Mouse (Mus musculus): ENCODE data around the gene Gp2. TPM values are rescaled to one million over a fixed set of nuclear protein-coding genes. Genes with fewer than 3 reads are reported as not detected.
A peak's percentile ranks its signal among the peaks of the same experiment; 100 is the strongest.

Gene Gp2
- polyA plus RNA-seq, 2 experiments, result not detected

- ATAC-seq (ENCODE audit: insufficient read depth), result no peak
- 57% methylated on average over 33 of the region's 33 CpGs for WGBS (ENCODE audit: insufficient replicate concordance)
Measured at GRCm38 (mm10) chr7:119476500-119477389, 17.7 kb upstream of the Gp2 start.

GRCm38 (mm10) chr7:119454192-119454591 lies 4.9 kb downstream of the Gp2 start:
- Histone ChIP-seq H3K27ac (no peak overlapping the region), H3K9ac (replicated peaks) (no peak overlapping the region), H3K36me3 (replicated peaks; ENCODE audit: control insufficient read depth, insufficient read depth, low read depth) (no peaks in the 10 kb centered on the region), H3K27me3 (ENCODE audit: control insufficient read depth, insufficient read depth, low read length) (no peaks in the 10 kb centered on the region), H3K9me3 (ENCODE audit: control insufficient read depth, low read length) (no peaks in the 10 kb centered on the region), H3K4me3 (ENCODE audit: insufficient read depth in 1 of 2, low read depth in 2 of 2, low read length in 2 of 2) (no peak overlapping the region), H3K4me1 (replicated peaks; ENCODE audit: control insufficient read depth in 2 of 2, insufficient read depth in 2 of 2, low read length in 1 of 2) (no peaks in the 10 kb centered on the region), H3K4me2 (ENCODE audit: low read depth) (no peak overlapping the region)
- ATAC-seq (ENCODE audit: insufficient read depth) (no peak), DNase-seq (ENCODE audit: low read depth in 3 of 3, low spot score in 3 of 3) (no peak)
- WGBS (ENCODE audit: insufficient replicate concordance), result 52% methylated on average over 7 of the region's 7 CpGs
- TF ChIP-seq CTCF (IDR thresholded peaks at IDR 0.05; ENCODE audit: low read depth) (no peak), EP300 (IDR thresholded peaks at IDR 0.05; ENCODE audit: low read depth) (no peak)

More at GRCm38 (mm10) chr7:119476500-119477389, 17.7 kb upstream of the Gp2 start:
- Histone ChIP-seq H3K27me3 (ENCODE audit: control insufficient read depth, insufficient read depth, low read length) (no peaks in the 10 kb centered on the region), H3K4me2 (ENCODE audit: low read depth) (no peak overlapping the region), H3K4me1 (replicated peaks; ENCODE audit: control insufficient read depth in 2 of 2, insufficient read depth in 2 of 2, low read length in 1 of 2) (no peaks in the 10 kb centered on the region), H3K27ac (no peak overlapping the region), H3K9me3 (ENCODE audit: control insufficient read depth, low read length) (no peaks in the 10 kb centered on the region), H3K9ac (replicated peaks) (no peak overlapping the region), H3K4me3 (ENCODE audit: insufficient read depth in 1 of 2, low read depth in 2 of 2, low read length in 2 of 2) (no peak overlapping the region), H3K36me3 (replicated peaks; ENCODE audit: control insufficient read depth, insufficient read depth, low read depth) (no peaks in the 10 kb centered on the region)
- no peak for TF ChIP-seq CTCF (IDR thresholded peaks at IDR 0.05; ENCODE audit: low read depth)
- TF ChIP-seq EP300 (IDR thresholded peaks at IDR 0.05; ENCODE audit: low read depth), result no peak
- DNase-seq (ENCODE audit: low read depth in 3 of 3, low spot score in 3 of 3), result no peak

GRCm38 (mm10) chr7:119443849-119444248 lies 15.2 kb downstream of the Gp2 start:
- 52% methylated on average over 4 of the region's 4 CpGs for WGBS (ENCODE audit: insufficient replicate concordance)
- TF ChIP-seq EP300 (IDR thresholded peaks at IDR 0.05; ENCODE audit: low read depth), result no peak
- no peak for TF ChIP-seq CTCF (IDR thresholded peaks at IDR 0.05; ENCODE audit: low read depth)
- Histone ChIP-seq H3K4me1 (replicated peaks; ENCODE audit: control insufficient read depth in 2 of 2, insufficient read depth in 2 of 2, low read length in 1 of 2) (no peaks in the 10 kb centered on the region), H3K9me3 (ENCODE audit: control insufficient read depth, low read length) (no peaks in the 10 kb centered on the region), H3K4me2 (ENCODE audit: low read depth) (no peak overlapping the region), H3K4me3 (ENCODE audit: insufficient read depth in 1 of 2, low read depth in 2 of 2, low read length in 2 of 2) (no peak overlapping the region), H3K27me3 (ENCODE audit: control insufficient read depth, insufficient read depth, low read length) (no peaks in the 10 kb centered on the region), H3K27ac (no peak overlapping the region), H3K9ac (replicated peaks) (no peak overlapping the region), H3K36me3 (replicated peaks; ENCODE audit: control insufficient read depth, insufficient read depth, low read depth) (no peaks in the 10 kb centered on the region)
- ATAC-seq (ENCODE audit: insufficient read depth) (no peak), DNase-seq (ENCODE audit: low read depth in 3 of 3, low spot score in 3 of 3) (no peak)

- no peak overlapping the region for H3K4me3 ChIP-seq (ENCODE audit: insufficient read depth in 1 of 2, low read depth in 2 of 2, low read length in 2 of 2)
- H3K9ac ChIP-seq (replicated peaks), result no peak overlapping the region
- H3K4me1 ChIP-seq (replicated peaks; ENCODE audit: control insufficient read depth in 2 of 2, insufficient read depth in 2 of 2, low read length in 1 of 2), result no peaks in the 10 kb centered on the region
- no peak for TF ChIP-seq EP300 (IDR thresholded peaks at IDR 0.05; ENCODE audit: low read depth)
- no peak for TF ChIP-seq CTCF (IDR thresholded peaks at IDR 0.05; ENCODE audit: low read depth)
- DNase-seq (ENCODE audit: low read depth in 3 of 3, low spot score in 3 of 3) (no peak), ATAC-seq (ENCODE audit: insufficient read depth) (no peak)
- H3K27ac ChIP-seq, result no peak overlapping the region
- no peaks in the 10 kb centered on the region for H3K9me3 ChIP-seq (ENCODE audit: control insufficient read depth, low read length)
- H3K36me3 ChIP-seq (replicated peaks; ENCODE audit: control insufficient read depth, insufficient read depth, low read depth), result no peaks in the 10 kb centered on the region
- H3K4me2 ChIP-seq (ENCODE audit: low read depth), result no peak overlapping the region
- H3K27me3 ChIP-seq (ENCODE audit: control insufficient read depth, insufficient read depth, low read length), result no peaks in the 10 kb centered on the region
- WGBS (ENCODE audit: insufficient replicate concordance), result 24% methylated on average over 1 of the region's 1 CpGs
Measured at GRCm38 (mm10) chr7:119441938-119442337, 17.1 kb downstream of the Gp2 start.

- H3K9ac ChIP-seq (replicated peaks), result no peak overlapping the region
- H3K27ac ChIP-seq, result no peak overlapping the region
- no peak overlapping the region for H3K4me3 ChIP-seq (ENCODE audit: insufficient read depth in 1 of 2, low read depth in 2 of 2, low read length in 2 of 2)
- H3K36me3 ChIP-seq (replicated peaks; ENCODE audit: control insufficient read depth, insufficient read depth, low read depth), result no peaks in the 10 kb centered on the region
- H3K27me3 ChIP-seq (ENCODE audit: control insufficient read depth, insufficient read depth, low read length), result no peaks in the 10 kb centered on the region
- ATAC-seq (ENCODE audit: insufficient read depth) (no peak), DNase-seq (ENCODE audit: low read depth in 3 of 3, low spot score in 3 of 3) (peak; percentile 4 to 17 (median 11))
- 16% methylated on average over 6 of the region's 6 CpGs for WGBS (ENCODE audit: insufficient replicate concordance)
- no peak for TF ChIP-seq EP300 (IDR thresholded peaks at IDR 0.05; ENCODE audit: low read depth)
- TF ChIP-seq CTCF (IDR thresholded peaks at IDR 0.05; ENCODE audit: low read depth), result peak; percentile 66
- H3K4me1 ChIP-seq (replicated peaks; ENCODE audit: control insufficient read depth in 2 of 2, insufficient read depth in 2 of 2, low read length in 1 of 2), result no peaks in the 10 kb centered on the region
- H3K4me2 ChIP-seq (ENCODE audit: low read depth), result no peak overlapping the region
- H3K9me3 ChIP-seq (ENCODE audit: control insufficient read depth, low read length), result no peaks in the 10 kb centered on the region
Measured at GRCm38 (mm10) chr7:119427180-119427616, 31.9 kb downstream of the Gp2 start.

Measured in liver, embryonic 14.5 days (tissue).